Mouse (Mus musculus) cortical plate, adult 2 months (tissue): ENCODE measurements at regions not wholly inside any gene's neighbourhood (a gene's known extent, or its start where the extent isn't known, plus 50 kb on each side); places are given as distances from the start of the nearest gene placed in this dataset.

Source experiments
- H3K27ac ChIP-seq: fragments of 200-500 bp; 2 replicates; pipeline ENCODE4 v1.5.1; 2012; ENCODE audit warnings: low read length, control low read depth, inconsistent platforms; ENCODE audit not compliant: insufficient read depth
- H3K4me1 ChIP-seq: fragments of 200-500 bp; 2 replicates; pipeline ENCODE4 v1.6.1; 2011; ENCODE audit warnings: low read length; ENCODE audit not compliant: control insufficient read depth, insufficient read depth
- H3K4me3 ChIP-seq: fragments of 200-500 bp; 2 replicates; pipeline ENCODE4 v1.5.1; 2011; ENCODE audit warnings: mild to moderate bottlenecking, low read length, control low read depth; ENCODE audit not compliant: insufficient read depth
- CTCF ChIP-seq: fragments of 200-500 bp; IDR thresholded peaks from 2 replicates; pipeline ENCODE4 v1.5.1; 2011; ENCODE audit warnings: mild to moderate bottlenecking, control low read depth, low read length; ENCODE audit not compliant: insufficient read depth; ENCODE audit errors: extremely low read depth
- POLR2A ChIP-seq: fragments of 200-500 bp; IDR thresholded peaks from 2 replicates; pipeline ENCODE4 v1.6.1; 2011; ENCODE audit warnings: mild to moderate bottlenecking, low read length, control low read depth; ENCODE audit not compliant: insufficient read depth; ENCODE audit errors: extremely low read depth

- no peak overlapping the region for H3K27ac ChIP-seq
- no peaks in the 10 kb centered on the region for H3K4me1 ChIP-seq
- TF ChIP-seq POLR2A: no peak
- TF ChIP-seq CTCF: no peak
- no peak overlapping the region for H3K4me3 ChIP-seq
These were observed 184.6 kb upstream of the Dynlrb2 start for GRCm38 (mm10) chr8:116320014-116320680.

GRCm38 (mm10) chr8:116315410-116315809 lies 189.4 kb upstream of the Dynlrb2 start:
- H3K4me3 ChIP-seq: no peak overlapping the region
- no peak overlapping the region for H3K27ac ChIP-seq
- H3K4me1 ChIP-seq: no peaks in the 10 kb centered on the region
- TF ChIP-seq POLR2A: no peak
- no peak for TF ChIP-seq CTCF

GRCm38 (mm10) chr8:116314429-116315092 lies 190.2 kb upstream of the Dynlrb2 start:
- H3K4me1 ChIP-seq: no peaks in the 10 kb centered on the region
- TF ChIP-seq CTCF (no peak), POLR2A (no peak)
- H3K4me3 ChIP-seq: no peak overlapping the region
- H3K27ac ChIP-seq: no peak overlapping the region

GRCm38 (mm10) chr8:116298891-116299290 lies 205.9 kb upstream of the Dynlrb2 start:
- Histone ChIP-seq H3K4me3 (no peak overlapping the region), H3K4me1 (no peaks in the 10 kb centered on the region), H3K27ac (no peak overlapping the region)
- no peak for TF ChIP-seq CTCF
- no peak for TF ChIP-seq POLR2A

GRCm38 (mm10) chr8:116290671-116291245 lies 214.0 kb upstream of the Dynlrb2 start:
- Histone ChIP-seq H3K4me1 (no peaks in the 10 kb centered on the region), H3K4me3 (no peak overlapping the region), H3K27ac (no peak overlapping the region)
- TF ChIP-seq CTCF: no peak
- TF ChIP-seq POLR2A: no peak

- Histone ChIP-seq H3K4me3 (no peak overlapping the region), H3K4me1 (no peaks in the 10 kb centered on the region), H3K27ac (no peak overlapping the region)
- no peak for TF ChIP-seq CTCF
- TF ChIP-seq POLR2A: no peak
These were observed 215.5 kb upstream of the Dynlrb2 start for GRCm38 (mm10) chr8:116289237-116289636.

GRCm38 (mm10) chr8:116283990-116284389 lies 220.8 kb upstream of the Dynlrb2 start:
- no peak for TF ChIP-seq POLR2A
- no peak for TF ChIP-seq CTCF
- Histone ChIP-seq H3K4me3 (no peak overlapping the region), H3K27ac (no peak overlapping the region), H3K4me1 (no peaks in the 10 kb centered on the region)

- Histone ChIP-seq H3K27ac (no peak overlapping the region), H3K4me3 (no peak overlapping the region), H3K4me1 (no peaks in the 10 kb centered on the region)
- TF ChIP-seq POLR2A (no peak), CTCF (no peak)
These were observed 222.4 kb upstream of the Dynlrb2 start for GRCm38 (mm10) chr8:116282341-116282740.

GRCm38 (mm10) chr8:116275014-116275413 lies 229.8 kb upstream of the Dynlrb2 start:
- no peak overlapping the region for H3K27ac ChIP-seq
- TF ChIP-seq POLR2A (no peak), CTCF (no peak)
- H3K4me3 ChIP-seq: no peak overlapping the region
- H3K4me1 ChIP-seq: no peaks in the 10 kb centered on the region

- Histone ChIP-seq H3K4me1 (no peaks in the 10 kb centered on the region), H3K27ac (no peak overlapping the region), H3K4me3 (no peak overlapping the region)
- TF ChIP-seq POLR2A: no peak
These were observed 233.5 kb upstream of the Dynlrb2 start for GRCm38 (mm10) chr8:116271238-116271637.
